Mouse (Mus musculus): ENCODE measurements at regions not wholly inside any gene's neighbourhood (a gene's known extent, or its start where the extent isn't known, plus 50 kb on each side); places are given as distances from the start of the nearest gene placed in this dataset.

DNA sequence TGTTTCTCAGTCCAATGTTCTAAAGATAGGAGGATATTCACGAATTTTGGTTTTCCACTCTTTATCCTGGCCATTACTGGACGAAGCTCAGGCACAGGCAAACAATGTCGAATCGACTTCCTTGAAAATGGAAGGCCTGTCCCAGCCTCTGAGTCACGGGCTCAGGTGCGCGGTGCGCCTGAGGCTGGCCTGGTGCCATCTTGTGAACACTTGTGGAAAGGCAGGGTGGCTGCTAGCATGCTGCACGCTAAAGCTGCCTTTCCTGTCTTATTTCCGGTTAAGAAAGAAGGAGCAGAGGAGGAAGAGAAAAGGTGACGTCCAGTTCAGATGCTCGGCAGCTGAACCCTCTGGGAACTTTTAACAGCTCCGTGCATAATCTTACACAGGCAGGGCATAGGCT is 107.6 kb upstream of the Slc30a5 start:
- no peak for DNase-seq (ENCODE audit: low spot score in 2 of 2)

DNA sequence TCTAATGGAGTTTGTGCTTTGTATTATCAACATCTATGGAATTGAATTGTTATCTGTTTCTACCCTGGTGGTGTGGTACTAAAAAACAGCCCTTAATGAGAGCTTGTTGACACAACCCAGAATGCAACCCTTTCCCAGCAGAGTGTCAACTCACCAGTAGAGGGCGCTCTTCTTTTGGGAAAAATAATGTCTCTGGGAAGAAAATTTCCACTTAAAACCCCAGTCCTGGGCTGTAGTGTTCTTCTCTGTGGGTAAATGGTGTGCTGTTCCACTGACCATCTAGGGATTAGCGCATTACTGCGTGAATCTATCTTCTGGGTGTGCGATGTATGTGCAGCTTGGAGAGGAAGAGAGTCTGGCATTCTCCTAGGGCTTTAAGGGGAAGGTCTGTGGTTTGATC is 106.5 kb upstream of the Slc30a5 start:
- no peak for DNase-seq (ENCODE audit: low spot score in 2 of 2)

GRCm38 (mm10) chr13:100933265-100933664 is 100.0 kb upstream of the Slc30a5 start:
- DNase-seq (ENCODE audit: low spot score in 2 of 2): no peak

GRCm38 (mm10) chr13:100899566-100899965 is 66.3 kb upstream of the Slc30a5 start:
- DNase-seq (ENCODE audit: low spot score in 2 of 2): no peak

- DNase-seq (ENCODE audit: low spot score in 2 of 2): peak in 1 of 2 experiments; percentile 50
Measured at GRCm38 (mm10) chr13:100893871-100894270, 60.6 kb upstream of the Slc30a5 start.

GRCm38 (mm10) chr13:100893096-100893495 is 59.9 kb upstream of the Slc30a5 start:
- no peak for DNase-seq (ENCODE audit: low spot score in 2 of 2)

GRCm38 (mm10) chr13:100892647-100893071 is 59.4 kb upstream of the Slc30a5 start:
- DNase-seq (ENCODE audit: low spot score in 2 of 2): peak; percentile 45 to 50

GRCm38 (mm10) chr13:100892204-100892603 is 59.0 kb upstream of the Slc30a5 start:
- peak; percentile 79 to 89 for DNase-seq (ENCODE audit: low spot score in 2 of 2)

DNA sequence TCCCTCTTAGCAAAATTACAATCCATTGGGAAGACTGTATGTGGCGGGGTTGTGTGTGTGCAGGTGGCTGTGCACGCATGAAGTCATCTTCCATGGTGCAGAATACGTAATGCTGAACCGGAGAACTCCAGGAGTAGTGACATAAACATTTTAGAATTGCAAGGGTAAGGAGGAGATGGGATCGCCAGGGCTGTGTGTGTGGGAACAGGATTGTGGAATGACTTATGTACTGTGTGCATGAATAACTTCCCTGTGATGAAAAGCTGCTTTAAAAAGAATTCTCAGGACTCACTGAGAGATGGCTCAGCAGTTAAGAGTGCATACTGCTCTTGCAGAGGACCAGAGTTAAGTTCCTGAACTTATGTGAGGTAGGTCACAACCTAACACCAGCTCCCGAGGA is 57.2 kb upstream of the Slc30a5 start:
- peak in 1 of 2 experiments; percentile 65 for DNase-seq (ENCODE audit: low spot score in 2 of 2)

DNA sequence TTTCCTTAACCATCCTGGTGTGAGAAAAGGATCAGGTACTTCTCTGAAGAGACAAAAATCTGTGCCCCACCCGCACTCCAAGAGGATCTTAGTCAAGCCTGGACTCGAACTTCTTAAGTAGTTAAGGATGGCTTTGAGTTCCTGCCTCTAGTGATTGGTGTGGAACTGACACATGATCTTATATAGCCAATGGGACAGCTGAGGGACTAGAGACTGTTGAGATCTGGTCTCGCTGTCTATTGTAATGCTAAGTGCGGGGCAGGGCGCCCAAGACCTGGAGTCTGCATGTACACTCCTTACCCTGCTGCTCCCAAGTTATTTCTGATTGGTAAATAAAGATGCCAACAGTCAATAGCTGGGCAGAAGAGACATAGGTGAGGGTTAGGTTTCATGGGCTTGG is 55.3 kb upstream of the Slc30a5 start:
- DNase-seq (ENCODE audit: low spot score in 2 of 2): no peak

DNA sequence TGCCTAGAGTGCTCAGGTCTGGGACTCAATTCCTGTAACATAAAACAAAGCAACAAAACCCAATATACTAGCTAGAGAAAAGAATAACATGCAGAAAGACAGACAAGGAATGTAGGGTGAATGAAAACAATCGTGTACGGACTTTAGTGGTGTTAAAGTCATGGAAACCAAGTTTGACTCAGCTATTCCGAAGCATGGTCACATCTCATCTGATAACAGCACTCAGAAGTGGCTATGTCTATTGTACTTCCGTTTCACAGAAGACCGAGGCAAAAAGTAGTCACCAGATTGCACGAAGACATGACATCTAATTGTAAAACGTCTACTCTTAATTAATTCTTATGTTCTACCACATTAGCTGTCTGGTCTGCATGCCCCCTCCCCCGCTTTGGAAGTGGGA is 50.5 kb upstream of the Slc30a5 start:
- no peak for DNase-seq (ENCODE audit: low spot score in 2 of 2)

Measured in left cerebral cortex, adult 8-10 months (tissue).